Mouse (Mus musculus) liver, embryonic 14.5 days (tissue): ENCODE data around the gene Pfas.

ENCODE experiments used
- CTCF ChIP-seq: IDR thresholded peaks from 2 replicates; pipeline ENCODE4 v1.5.1; 2016; ENCODE audit warnings: antibody characterized with exemption, low read depth, control low read depth
- EP300 ChIP-seq: IDR thresholded peaks from 2 replicates; pipeline ENCODE4 v1.6.1; 2016; ENCODE audit warnings: antibody characterized with exemption, low read depth

DNA sequence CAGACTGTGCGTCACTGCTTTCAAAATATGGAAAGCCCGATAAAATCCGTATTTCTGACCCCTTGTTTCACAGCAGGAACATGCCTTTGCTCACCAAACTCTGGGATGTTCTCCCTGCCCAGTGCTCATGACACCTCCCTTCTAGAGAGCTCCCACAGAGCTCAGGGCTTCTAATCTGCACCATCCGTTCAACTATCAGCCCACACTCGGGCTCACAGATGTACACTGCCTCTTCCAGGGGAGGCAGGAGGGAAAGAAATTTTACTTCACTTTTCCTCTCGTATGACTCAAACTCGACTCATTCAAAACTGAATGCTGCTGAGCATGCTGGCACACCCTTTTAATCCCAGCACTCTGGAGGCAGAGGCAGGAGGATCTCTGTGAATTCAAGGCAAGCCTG is 3.1 kb downstream of the Pfas start:
- TF ChIP-seq CTCF, result no peak
- TF ChIP-seq EP300, result 0 out of 2 replicates have a peak, but pooled peaks have one; percentile 18
